Mouse (Mus musculus): Measurements from ENCODE around the gene Gm17190. TPM values are rescaled to one million over a fixed set of nuclear protein-coding genes. Genes with fewer than 3 reads are reported as not detected.

Gm17190 gene
- polyA plus RNA-seq, 1 experiment from 2014 or later, result not detected

DNA sequence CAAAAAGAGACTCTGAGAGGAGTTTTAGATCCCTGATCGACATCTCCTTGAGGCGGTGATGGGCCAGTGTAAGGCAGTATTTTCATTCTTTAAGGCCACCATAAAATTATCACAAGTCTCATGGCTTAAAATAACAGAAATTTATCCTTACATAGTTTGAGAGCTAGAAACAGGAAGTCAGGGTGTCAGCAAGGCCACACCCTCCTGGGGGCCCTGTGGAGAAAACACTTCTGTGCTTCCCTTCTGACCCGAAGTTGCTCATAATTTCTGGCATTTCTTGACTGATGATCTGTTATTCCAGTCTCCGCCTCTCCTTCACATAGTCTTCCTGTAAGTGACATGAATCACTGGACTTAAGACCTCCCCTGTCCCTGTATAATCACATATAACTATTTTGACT is 24.5 kb downstream of the Gm17190 start:
- no peak for ATAC-seq (replicated peaks; ENCODE audit: extremely low read depth, insufficient read depth, low FRiP score)
- no peaks in the 10 kb centered on the region for H3K4me1 ChIP-seq (ENCODE audit: control insufficient read depth, insufficient read depth, low read length)
- H3K36me3 ChIP-seq (ENCODE audit: control insufficient read depth, insufficient read depth), result no peaks in the 10 kb centered on the region
- no peaks in the 10 kb centered on the region for H3K9me3 ChIP-seq (replicated peaks; ENCODE audit: control insufficient read depth, low read length)
- no peaks in the 10 kb centered on the region for H3K27me3 ChIP-seq (ENCODE audit: control insufficient read depth, insufficient read depth, low read length)
- 65% methylated on average over 4 of the region's 4 CpGs for WGBS
- H3K9ac ChIP-seq (ENCODE audit: low read length), result no peak overlapping the region
- H3K4me2 ChIP-seq (ENCODE audit: low read depth, low read length), result no peak overlapping the region
- H3K27ac ChIP-seq (ENCODE audit: low read length), result no peak overlapping the region
- no peak overlapping the region for H3K4me3 ChIP-seq (ENCODE audit: low read length)

- H3K27me3 ChIP-seq (ENCODE audit: control insufficient read depth, insufficient read depth, low read length), result no peaks in the 10 kb centered on the region
- no peaks in the 10 kb centered on the region for H3K4me1 ChIP-seq (ENCODE audit: control insufficient read depth, insufficient read depth, low read length)
- ATAC-seq (replicated peaks; ENCODE audit: extremely low read depth, insufficient read depth, low FRiP score), result no peak
- H3K9me3 ChIP-seq (replicated peaks; ENCODE audit: control insufficient read depth, low read length), result no peaks in the 10 kb centered on the region
- 90% methylated on average over 3 of the region's 3 CpGs for WGBS
- H3K36me3 ChIP-seq (ENCODE audit: control insufficient read depth, insufficient read depth), result no peaks in the 10 kb centered on the region
- H3K27ac ChIP-seq (ENCODE audit: low read length), result no peak overlapping the region
- H3K4me3 ChIP-seq (ENCODE audit: low read length), result no peak overlapping the region
- no peak overlapping the region for H3K9ac ChIP-seq (ENCODE audit: low read length)
- no peak overlapping the region for H3K4me2 ChIP-seq (ENCODE audit: low read depth, low read length)
Observed at GRCm38 (mm10) chr13:96110767-96111166, 28.9 kb downstream of the Gm17190 start.

DNA sequence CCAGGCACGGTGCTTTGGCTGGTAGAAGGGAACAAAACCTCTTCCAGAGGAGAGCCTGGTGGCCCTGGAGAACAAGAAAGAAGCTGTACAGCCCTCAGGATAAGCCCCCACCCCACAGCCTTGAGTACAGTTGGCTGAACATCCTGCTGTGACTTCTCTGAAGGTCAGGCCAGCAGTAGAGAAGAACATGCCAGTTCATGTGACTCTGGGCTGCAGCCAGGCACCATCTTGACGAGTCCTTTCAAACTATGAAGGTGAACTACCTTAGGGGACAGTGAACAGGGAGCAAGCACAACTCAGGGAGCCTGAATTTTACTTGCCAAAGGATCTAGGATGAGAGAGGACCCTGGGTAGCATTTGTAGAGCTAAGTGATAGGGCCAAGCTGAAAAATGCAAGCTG is 30.9 kb downstream of the Gm17190 start:
- ATAC-seq (replicated peaks; ENCODE audit: extremely low read depth, insufficient read depth, low FRiP score), result no peak
- Histone ChIP-seq H3K4me3 (ENCODE audit: low read length) (no peak overlapping the region), H3K27me3 (ENCODE audit: control insufficient read depth, insufficient read depth, low read length) (no peaks in the 10 kb centered on the region), H3K27ac (ENCODE audit: low read length) (no peak overlapping the region), H3K9ac (ENCODE audit: low read length) (no peak overlapping the region), H3K4me1 (ENCODE audit: control insufficient read depth, insufficient read depth, low read length) (no peaks in the 10 kb centered on the region), H3K9me3 (replicated peaks; ENCODE audit: control insufficient read depth, low read length) (no peaks in the 10 kb centered on the region), H3K36me3 (ENCODE audit: control insufficient read depth, insufficient read depth) (no peaks in the 10 kb centered on the region), H3K4me2 (ENCODE audit: low read depth, low read length) (no peak overlapping the region)
- WGBS, result 77% methylated on average over 2 of the region's 2 CpGs

GRCm38 (mm10) chr13:96125011-96125410 is 43.2 kb downstream of the Gm17190 start:
- H3K36me3 ChIP-seq (ENCODE audit: control insufficient read depth, insufficient read depth), result no peaks in the 10 kb centered on the region
- no peaks in the 10 kb centered on the region for H3K4me1 ChIP-seq (ENCODE audit: control insufficient read depth, insufficient read depth, low read length)
- H3K27ac ChIP-seq (ENCODE audit: low read length), result no peak overlapping the region
- no peak for ATAC-seq (replicated peaks; ENCODE audit: extremely low read depth, insufficient read depth, low FRiP score)
- H3K4me3 ChIP-seq (ENCODE audit: low read length), result no peak overlapping the region
- H3K27me3 ChIP-seq (ENCODE audit: control insufficient read depth, insufficient read depth, low read length), result peaks cover 18% of the 10 kb centered on the region
- no peak overlapping the region for H3K4me2 ChIP-seq (ENCODE audit: low read depth, low read length)
- no peaks in the 10 kb centered on the region for H3K9me3 ChIP-seq (replicated peaks; ENCODE audit: control insufficient read depth, low read length)
- H3K9ac ChIP-seq (ENCODE audit: low read length), result no peak overlapping the region
- WGBS, result 46% methylated on average over 5 of the region's 5 CpGs

- ATAC-seq (replicated peaks; ENCODE audit: extremely low read depth, insufficient read depth, low FRiP score), result no peak
- WGBS, result 73% methylated on average over 6 of the region's 6 CpGs
- Histone ChIP-seq H3K36me3 (ENCODE audit: control insufficient read depth, insufficient read depth) (no peaks in the 10 kb centered on the region), H3K9ac (ENCODE audit: low read length) (no peak overlapping the region), H3K27me3 (ENCODE audit: control insufficient read depth, insufficient read depth, low read length) (peaks cover 35% of the 10 kb centered on the region), H3K4me1 (ENCODE audit: control insufficient read depth, insufficient read depth, low read length) (0 out of 2 replicates have a peak, but pooled peaks cover 2% of the 10 kb centered on the region), H3K9me3 (replicated peaks; ENCODE audit: control insufficient read depth, low read length) (no peaks in the 10 kb centered on the region), H3K4me3 (ENCODE audit: low read length) (no peak overlapping the region), H3K4me2 (ENCODE audit: low read depth, low read length) (no peak overlapping the region), H3K27ac (ENCODE audit: low read length) (no peak overlapping the region)
Observed at GRCm38 (mm10) chr13:96126669-96127068, 44.8 kb downstream of the Gm17190 start.

DNA sequence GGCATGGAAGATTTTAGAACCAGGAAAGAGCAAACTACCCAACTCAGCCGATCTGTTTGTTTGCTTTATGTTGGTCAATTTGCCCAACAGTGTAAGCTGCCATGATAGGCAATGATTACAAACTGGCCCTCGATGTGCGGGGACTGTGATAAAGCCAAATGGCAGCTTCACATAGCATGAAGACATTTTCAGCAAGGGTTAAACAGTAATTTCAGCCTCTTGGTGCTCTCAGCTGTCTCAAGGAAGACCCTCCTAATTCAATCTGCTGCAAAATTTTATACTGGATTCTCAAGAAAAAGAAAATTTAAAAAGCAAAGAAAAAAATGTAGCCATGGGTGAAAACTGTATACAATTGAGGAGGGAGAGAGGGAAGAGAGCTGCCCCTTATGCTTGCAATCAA is 47.2 kb downstream of the Gm17190 start:
- no peak for ATAC-seq (replicated peaks; ENCODE audit: extremely low read depth, insufficient read depth, low FRiP score)
- H3K4me1 ChIP-seq (ENCODE audit: control insufficient read depth, insufficient read depth, low read length), result peaks cover 14% of the 10 kb centered on the region; the same call in 1 of the 2 replicates

DNA sequence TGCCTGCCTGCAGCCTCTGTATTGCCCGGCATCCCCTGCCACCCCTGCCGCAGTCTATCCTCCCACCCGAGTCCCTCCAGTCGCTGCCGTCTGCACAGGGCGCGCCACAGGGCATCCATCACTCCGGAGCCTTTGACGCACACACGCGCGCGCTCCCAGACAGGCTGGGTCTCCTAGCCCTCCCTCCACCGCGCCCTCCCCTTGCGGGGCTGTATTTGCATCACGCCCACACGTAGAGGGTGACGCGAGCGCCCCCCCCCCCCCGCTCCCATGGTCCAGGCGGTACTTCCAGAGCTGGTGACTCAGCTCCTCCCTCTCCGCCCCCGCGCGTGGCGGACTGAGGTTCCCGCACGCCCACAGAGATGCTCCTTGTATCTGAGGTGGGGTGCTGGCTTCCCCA is 49.2 kb downstream of the Gm17190 start:
- Histone ChIP-seq H3K36me3 (ENCODE audit: control insufficient read depth, insufficient read depth) (no peaks in the 10 kb centered on the region), H3K4me3 (ENCODE audit: low read length) (peak overlapping the region; percentile 56), H3K4me2 (ENCODE audit: low read depth, low read length) (peak overlapping the region; percentile 90), H3K27ac (ENCODE audit: low read length) (no peak overlapping the region), H3K27me3 (ENCODE audit: control insufficient read depth, insufficient read depth, low read length) (peaks cover 76% of the 10 kb centered on the region), H3K9ac (ENCODE audit: low read length) (no peak overlapping the region), H3K4me1 (ENCODE audit: control insufficient read depth, insufficient read depth, low read length) (peaks cover 14% of the 10 kb centered on the region; the same call in 1 of the 2 replicates), H3K9me3 (replicated peaks; ENCODE audit: control insufficient read depth, low read length) (no peaks in the 10 kb centered on the region)
- 2% methylated on average over 26 of the region's 30 CpGs for WGBS
- no peak for ATAC-seq (replicated peaks; ENCODE audit: extremely low read depth, insufficient read depth, low FRiP score)

More for the DNA sequence above, 47.2 kb downstream of the Gm17190 start:
- Histone ChIP-seq H3K27me3 (ENCODE audit: control insufficient read depth, insufficient read depth, low read length) (peaks cover 59% of the 10 kb centered on the region), H3K9ac (ENCODE audit: low read length) (no peak overlapping the region), H3K9me3 (replicated peaks; ENCODE audit: control insufficient read depth, low read length) (no peaks in the 10 kb centered on the region), H3K4me3 (ENCODE audit: low read length) (no peak overlapping the region), H3K4me2 (ENCODE audit: low read depth, low read length) (no peak overlapping the region), H3K27ac (ENCODE audit: low read length) (no peak overlapping the region), H3K36me3 (ENCODE audit: control insufficient read depth, insufficient read depth) (no peaks in the 10 kb centered on the region)
- 72% methylated on average over 3 of the region's 3 CpGs for WGBS

- ATAC-seq (replicated peaks; ENCODE audit: extremely low read depth, insufficient read depth, low FRiP score), result no peak
- Histone ChIP-seq H3K27me3 (ENCODE audit: control insufficient read depth, insufficient read depth, low read length) (peaks cover 76% of the 10 kb centered on the region), H3K9me3 (replicated peaks; ENCODE audit: control insufficient read depth, low read length) (no peaks in the 10 kb centered on the region), H3K36me3 (ENCODE audit: control insufficient read depth, insufficient read depth) (no peaks in the 10 kb centered on the region), H3K27ac (ENCODE audit: low read length) (no peak overlapping the region), H3K9ac (ENCODE audit: low read length) (peak overlapping the region; percentile 56), H3K4me2 (ENCODE audit: low read depth, low read length) (peak overlapping the region; percentile 90), H3K4me3 (ENCODE audit: low read length) (peak overlapping the region; percentile 56), H3K4me1 (ENCODE audit: control insufficient read depth, insufficient read depth, low read length) (peaks cover 14% of the 10 kb centered on the region; the same call in 1 of the 2 replicates)
- 1% methylated on average over 19 of the region's 19 CpGs for WGBS
Observed at GRCm38 (mm10) chr13:96131911-96132310, 50.1 kb downstream of the Gm17190 start.

GRCm38 (mm10) chr13:96132401-96132816 is 50.6 kb downstream of the Gm17190 start, which contains the start of gene Sv2c:
TSS of gene Sv2c (minus strand) at chr13:96132577.
- WGBS, result under 1% methylated on average over 36 of the region's 44 CpGs
- peak within 1 kb of the TSS; percentile 56 for H3K9ac ChIP-seq (ENCODE audit: low read length)
- ATAC-seq (replicated peaks; ENCODE audit: extremely low read depth, insufficient read depth, low FRiP score), result peak; percentile 23; the same call in 1 of the 2 replicates
- peak within 1 kb of the TSS; percentile 90 for H3K4me2 ChIP-seq (ENCODE audit: low read depth, low read length)
- no peaks in the 10 kb centered on the region for H3K9me3 ChIP-seq (replicated peaks; ENCODE audit: control insufficient read depth, low read length)
- no peak within 1 kb of the TSS for H3K27ac ChIP-seq (ENCODE audit: low read length)
- H3K27me3 ChIP-seq (ENCODE audit: control insufficient read depth, insufficient read depth, low read length), result peaks cover 73% of the 10 kb centered on the region
- peaks cover 14% of the 10 kb centered on the region; the same call in 1 of the 2 replicates for H3K4me1 ChIP-seq (ENCODE audit: control insufficient read depth, insufficient read depth, low read length)
- H3K36me3 ChIP-seq (ENCODE audit: control insufficient read depth, insufficient read depth), result no peaks in the 10 kb centered on the region
- peak within 1 kb of the TSS; percentile 56 for H3K4me3 ChIP-seq (ENCODE audit: low read length)
